Mouse (Mus musculus) urinary bladder, postnatal 25 days (tissue): ENCODE results near the gene Kdelr3.

Experiments
- DNase-seq: peaks from one replicate; pipeline ENCODE4 v3.0.0; 2022; ENCODE audit warnings: low spot score

Gene Kdelr3

DNA sequence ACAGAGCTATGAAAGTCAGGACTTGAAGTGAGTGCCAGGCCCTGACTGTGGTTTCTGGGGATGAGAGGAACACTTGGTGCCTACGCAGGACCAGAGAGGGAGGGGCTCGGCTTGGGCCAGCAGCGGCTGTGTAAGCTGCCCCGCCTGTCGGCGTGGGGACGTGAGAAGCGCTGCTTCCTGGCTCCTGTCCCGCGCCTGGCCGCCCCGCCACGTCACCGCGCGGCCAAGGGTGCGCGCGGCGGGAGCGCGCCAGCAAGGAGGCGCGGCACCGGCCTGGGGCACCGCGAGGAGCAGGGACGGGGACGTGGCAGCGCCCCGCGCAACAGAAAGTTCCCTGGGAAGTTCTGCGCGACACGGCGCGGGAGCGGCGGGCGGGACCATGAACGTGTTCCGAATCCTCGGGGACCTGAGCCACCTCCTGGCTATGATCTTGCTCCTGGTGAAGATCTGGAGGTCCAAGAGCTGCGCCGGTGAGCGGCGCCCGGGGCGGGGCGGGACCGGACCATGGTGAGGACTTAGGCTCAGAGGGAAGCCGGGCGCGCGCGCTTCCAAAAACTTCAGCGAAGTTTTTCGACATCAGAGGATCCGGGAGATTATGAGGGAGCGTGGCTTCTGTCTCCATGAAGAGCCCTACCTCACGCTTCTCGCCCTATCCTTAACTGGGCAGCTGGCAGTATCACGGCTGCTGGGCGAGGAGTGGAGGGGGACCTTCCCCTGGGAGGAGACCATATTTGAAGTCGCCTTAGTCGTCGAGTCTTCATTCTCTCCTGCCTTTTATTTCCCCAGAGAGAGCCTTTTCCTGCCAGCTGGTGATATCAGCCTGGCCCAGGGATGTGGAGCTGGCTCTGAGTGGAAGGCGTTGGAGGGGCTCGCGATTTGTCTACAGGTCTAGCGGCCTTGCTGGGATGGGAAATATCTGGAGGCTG is at the start of gene Kdelr3:
Kdelr3 (plus strand) TSS at position 241 of the 926 bp plus-strand sequence.
- DNase-seq = peak; percentile 84

DNA sequence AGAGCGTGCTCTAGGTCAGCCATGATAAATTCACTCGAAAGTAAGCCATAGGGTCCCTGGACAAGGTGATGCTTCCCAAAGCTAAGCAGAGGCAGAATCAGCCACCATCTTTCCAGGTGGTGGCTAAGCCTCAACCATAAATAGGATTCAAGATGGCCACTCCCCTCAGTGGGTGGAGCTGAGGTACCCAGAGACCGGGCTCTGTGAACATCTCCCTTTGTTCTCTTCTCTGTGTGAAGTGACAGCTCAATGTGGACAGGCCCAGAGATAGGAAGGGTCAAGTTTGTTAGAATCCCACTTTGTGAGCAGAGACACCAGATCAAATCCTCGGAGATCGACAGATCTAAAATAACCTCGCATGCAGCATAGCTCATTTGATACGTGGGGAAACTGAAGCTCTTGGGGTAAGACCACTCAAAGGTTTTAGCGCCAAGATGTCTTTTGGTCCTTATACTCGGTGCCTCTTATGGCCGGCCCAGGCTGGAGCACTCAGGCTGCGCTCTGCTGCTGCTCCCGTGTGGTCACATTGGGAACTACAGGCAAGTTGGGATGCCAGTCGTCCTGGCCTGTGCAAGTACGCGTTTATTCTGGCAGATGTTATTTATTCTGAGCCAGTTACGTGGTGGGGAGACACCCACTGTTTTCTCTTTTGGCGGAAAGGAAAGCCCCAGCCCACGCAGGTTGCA is 49.5 kb upstream of the Kdelr3 start:
- DNase-seq = peak; percentile 88

DNA sequence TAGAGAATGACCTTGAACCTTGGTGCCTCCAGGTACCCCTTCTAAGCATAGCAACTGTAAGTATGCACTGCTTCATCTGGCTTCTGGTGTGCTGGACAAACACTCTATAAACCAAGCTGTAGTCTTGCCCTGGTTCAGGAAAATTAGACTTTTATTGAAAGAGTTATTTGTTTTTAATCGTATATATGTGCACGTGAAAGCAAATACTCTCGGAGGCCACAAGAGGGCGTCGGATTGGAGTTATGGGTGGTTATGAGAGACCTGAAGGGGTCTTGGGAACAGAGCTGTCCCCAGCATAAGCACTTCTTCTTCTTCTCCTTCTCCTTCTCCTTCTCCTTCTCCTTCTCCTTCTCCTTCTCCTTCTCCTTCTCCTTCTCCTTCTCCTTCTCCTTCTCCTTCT is 46.6 kb upstream of the Kdelr3 start:
- DNase-seq = no peak

DNA sequence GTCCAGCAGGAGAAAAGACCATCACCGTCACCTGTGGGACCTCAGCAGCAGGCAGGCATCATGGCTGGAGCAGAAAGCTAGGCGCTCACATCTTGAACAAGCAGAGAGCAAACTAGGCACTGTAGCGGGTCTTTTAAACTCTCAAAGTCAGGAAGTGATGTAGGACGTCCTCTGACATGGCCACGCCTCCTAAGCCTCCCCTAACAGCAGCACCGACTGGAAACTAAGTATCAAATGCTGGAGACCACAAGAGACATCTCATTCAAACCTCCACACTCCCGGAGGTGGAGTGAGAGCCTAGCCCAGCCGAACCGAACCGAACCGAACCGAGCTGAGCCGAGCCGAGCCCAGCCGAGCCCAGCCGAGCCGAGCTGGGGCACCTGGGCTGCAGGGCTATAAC is 45.6 kb upstream of the Kdelr3 start:
- DNase-seq = no peak

DNA sequence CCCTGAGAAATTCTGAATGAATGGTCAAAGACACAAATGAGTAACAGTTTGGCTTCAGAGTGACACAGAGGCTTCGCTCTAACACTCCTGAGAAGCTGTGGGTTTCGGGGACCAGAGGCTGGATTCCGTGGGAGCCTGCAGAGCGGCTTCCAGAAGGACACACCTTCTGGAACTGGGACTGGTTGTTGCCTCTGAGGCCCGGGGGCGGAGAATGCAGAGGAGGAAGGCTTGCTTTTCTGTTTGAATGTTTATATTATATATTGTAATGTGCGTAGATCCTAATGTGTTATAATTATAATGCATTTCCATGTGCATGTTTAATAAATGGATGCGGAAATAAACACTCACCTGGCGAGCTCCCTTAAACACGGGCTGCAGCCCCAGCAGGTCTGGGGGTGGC is 45.1 kb upstream of the Kdelr3 start:
- DNase-seq = no peak

DNA sequence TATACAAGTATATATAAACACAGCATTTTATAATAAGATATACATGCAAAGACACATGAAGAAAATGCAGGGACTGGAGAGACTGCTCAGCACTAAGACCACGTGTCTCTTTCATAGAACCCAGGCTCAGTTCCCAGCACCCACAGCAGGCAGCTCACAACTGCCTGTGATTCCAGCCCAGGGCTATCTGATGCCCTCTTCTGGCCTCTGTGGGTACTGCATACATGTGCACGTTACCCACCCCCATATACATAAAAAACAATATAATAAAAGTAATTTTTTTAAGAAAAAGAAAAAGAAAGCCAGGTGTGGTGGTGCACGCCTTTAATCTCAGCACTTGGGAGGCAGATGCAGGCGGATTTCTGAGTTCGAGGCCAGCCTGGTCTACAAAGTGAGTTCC is 43.2 kb upstream of the Kdelr3 start:
- no peak for DNase-seq

DNA sequence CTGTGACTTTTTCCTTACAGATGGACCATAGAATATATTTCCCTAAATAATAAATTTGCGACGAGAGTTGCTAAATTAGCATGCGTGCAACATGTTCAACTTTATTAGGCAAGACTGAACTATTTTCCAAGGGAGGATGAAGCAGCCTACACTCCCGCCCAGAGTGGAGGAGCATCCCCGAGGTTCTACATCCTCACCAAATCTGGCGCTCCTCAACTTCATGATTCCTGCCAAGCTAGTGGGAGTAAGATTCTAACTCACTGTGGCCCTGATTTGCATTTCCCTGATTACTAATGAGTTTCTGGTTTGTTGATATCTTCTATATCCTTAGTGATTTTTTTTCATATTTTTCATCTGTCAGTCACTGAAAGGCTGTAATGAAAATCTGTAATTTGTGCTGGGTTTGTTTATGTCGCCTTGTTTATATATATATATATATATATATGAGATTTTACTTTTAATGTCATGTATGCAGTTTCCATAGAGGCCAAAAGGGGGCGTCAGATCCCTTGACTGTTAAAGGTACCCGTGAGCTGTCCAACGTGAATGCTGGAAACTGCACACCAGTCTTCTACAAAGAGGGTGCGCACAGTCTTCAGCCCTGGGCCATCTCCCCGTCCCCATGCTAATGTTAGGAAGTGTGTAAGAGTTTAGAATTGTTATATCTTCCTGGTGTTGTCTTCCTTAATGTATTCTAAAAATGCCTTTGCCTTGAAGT is 42.4 kb upstream of the Kdelr3 start:
- no peak for DNase-seq

DNA sequence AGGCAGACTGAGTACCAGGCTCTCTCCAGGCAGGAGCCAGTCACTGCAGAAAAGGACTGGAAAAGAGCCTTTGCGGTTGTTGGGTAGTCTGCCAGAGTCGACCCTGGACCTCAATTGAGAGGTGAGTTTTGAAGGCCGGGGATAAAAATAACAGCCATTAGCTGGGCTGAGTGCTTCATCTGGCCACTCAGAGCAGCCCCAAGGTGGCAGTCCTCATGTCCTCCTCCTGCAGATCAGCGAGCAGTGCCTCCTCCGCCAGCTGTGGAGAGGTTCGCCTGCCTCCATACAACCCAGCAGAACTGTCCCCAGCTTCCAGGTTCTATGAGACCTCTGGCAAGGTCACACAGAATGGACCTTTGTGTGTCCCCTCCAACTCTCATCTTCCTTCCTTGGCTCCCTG is 39.0 kb upstream of the Kdelr3 start:
- DNase-seq = no peak

DNA sequence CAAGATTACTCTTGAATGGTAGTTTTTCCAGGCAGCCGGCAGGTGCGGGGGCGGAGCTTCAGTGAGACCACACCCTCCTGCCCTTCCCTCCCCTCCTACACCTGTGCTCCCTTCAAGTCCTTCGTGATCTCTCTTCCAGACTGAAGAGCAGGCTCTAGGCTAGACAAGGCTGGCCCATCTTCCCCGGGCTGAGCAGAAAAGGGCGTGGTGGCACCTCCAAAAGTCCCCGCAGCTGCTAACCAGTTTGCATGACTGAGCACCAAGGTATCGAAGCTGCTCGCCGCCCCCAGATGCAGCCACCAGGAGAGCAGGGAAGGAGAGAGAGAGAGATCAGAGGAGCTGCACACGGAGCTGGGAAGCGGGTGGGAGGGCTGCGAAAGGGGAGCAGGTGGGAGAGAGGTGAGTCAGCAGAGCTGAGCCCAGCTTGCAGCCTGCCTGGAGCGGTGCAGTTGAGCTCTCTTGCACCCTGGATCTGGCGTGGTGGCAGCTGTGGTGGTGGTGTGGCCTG is 35.0 kb upstream of the Kdelr3 start:
- no peak for DNase-seq

DNA sequence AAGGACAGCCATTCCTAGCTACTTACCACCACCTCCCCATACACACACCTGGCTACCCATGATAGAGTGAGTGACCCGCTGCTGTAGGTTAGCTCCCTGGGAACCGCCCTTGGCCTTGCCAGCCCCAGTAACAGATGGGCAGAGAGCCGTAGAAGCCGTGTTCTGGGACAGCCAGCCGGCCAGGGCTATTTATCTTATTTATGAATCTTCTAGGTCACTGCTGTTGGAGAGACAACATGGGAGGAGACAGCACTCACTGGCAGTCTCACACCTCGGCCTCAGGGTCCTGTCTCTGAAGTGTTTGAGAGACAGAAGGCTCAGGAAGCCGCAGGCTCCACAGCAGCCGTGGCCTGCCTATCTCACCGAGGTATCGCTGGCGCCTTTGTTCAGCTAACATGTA is 26.7 kb upstream of the Kdelr3 start:
- no peak for DNase-seq

DNA sequence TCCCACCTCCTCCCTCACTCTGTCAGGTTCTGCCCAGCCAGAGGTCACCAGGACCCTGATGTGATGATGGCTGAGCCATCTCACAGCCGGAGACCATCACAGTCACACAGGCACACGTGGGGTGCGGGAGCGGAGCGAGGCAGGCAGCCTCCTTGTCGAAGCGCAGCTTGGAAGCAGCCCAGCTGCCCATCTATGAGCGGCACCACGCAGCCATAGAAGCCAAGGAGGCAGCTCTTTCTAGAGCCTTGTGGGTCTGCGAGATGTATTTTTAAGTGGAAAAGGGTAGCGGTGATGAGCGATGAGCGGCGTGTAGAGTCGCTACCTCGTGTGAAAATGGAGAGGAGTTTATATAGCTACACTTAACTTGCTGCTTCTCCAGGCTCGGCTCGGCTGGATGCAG is 22.7 kb upstream of the Kdelr3 start:
- no peak for DNase-seq

DNA sequence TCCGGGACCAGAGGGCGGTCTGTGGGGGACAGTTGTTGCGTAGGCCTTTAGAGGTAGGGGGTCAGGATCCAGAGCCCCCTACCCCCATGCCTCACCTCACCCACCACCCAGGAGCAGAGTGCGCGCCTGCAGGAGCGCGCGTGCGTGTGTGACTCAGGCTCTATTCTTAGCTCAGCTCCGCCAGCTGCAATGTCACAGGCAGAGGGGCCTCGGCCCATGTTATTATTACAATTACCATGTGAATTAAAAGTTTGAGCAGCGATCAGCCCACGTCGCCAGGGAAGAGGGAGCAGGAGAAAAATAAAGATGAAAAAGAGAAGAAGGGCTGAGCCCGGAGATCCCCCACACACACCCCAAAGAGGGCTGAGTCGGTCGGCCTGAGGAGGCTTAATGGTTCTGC is 16.1 kb upstream of the Kdelr3 start:
- no peak for DNase-seq

DNA sequence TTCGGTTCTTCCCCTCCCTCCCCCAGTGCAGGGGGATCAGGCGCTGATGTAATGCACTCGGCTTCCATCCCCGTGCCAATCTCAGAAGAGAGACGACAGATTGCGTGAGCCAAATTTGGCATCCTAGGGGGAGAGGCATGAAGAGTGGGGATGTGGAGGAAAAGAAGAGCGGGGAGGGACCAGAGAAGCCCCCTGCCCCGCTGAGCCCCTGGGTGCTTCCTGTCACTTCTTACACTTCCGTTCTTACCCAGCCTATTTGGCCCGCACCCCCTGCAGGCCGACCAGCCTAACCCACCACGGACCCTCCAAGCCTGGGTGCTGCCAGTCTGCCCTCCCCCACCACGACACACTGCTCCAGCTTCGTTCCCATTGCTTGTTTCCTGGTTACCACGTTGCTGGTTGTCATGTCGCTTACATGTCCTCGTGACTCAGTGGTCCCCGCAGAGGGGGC is 13.3 kb upstream of the Kdelr3 start:
- no peak for DNase-seq

DNA sequence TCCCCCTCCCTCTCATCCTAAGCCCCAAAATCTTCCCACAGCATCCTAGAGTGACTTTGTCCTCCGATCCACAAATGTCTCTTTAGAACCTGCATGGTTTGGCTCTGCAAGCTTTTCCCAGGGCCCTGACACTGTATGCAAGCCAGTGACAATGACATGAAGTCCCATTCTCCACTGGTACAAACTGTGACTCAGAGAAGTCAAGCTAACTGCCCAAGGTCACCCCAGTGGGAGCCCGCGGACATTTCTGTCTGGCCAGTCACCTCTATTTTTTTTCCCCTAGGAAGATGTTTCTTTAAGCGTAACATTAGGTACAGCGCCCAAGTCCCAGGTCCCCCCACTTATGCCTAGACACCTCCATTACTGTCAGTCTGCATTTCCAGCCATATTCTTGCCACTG is 12.8 kb upstream of the Kdelr3 start:
- DNase-seq = no peak

DNA sequence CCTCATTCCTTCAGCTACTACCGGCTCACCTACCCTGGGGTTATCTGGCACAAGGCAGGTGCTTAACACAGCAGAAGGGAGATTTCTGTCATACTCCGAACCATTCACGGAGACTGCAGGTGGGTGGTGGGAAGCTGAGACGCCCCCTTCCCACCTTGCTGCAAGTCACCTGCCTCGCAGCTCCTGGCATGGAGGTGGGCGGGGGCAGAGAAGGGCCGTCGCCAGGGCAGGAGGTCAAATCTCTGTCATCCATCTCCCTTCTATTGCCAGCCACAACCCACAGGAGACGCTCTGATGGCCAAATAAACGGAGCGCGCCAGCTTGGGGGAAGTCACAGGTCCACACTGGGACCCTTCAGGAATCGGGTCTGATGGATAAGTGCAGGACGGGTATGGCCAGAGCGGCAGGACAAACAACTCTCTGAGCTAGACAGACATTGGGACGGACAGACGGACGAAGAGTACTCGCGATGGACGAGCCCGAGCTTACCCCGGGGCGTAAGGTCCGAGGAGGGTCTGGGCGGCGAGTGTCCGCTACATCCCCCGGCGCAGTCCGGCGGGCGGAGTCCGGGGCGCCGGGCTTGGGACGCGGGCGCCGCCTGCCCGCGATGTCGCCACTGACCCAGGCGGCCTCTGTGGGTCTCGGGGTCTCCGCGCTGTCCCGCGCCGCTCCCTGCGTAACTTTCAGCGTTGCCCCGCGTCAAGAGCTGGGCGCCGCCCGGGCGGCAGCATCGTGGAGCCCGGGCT is 11.3 kb upstream of the Kdelr3 start, which contains the start of gene Kcnj4:
Kcnj4 (minus strand) TSS at position 535 of the 746 bp plus-strand sequence.
- DNase-seq = no peak

DNA sequence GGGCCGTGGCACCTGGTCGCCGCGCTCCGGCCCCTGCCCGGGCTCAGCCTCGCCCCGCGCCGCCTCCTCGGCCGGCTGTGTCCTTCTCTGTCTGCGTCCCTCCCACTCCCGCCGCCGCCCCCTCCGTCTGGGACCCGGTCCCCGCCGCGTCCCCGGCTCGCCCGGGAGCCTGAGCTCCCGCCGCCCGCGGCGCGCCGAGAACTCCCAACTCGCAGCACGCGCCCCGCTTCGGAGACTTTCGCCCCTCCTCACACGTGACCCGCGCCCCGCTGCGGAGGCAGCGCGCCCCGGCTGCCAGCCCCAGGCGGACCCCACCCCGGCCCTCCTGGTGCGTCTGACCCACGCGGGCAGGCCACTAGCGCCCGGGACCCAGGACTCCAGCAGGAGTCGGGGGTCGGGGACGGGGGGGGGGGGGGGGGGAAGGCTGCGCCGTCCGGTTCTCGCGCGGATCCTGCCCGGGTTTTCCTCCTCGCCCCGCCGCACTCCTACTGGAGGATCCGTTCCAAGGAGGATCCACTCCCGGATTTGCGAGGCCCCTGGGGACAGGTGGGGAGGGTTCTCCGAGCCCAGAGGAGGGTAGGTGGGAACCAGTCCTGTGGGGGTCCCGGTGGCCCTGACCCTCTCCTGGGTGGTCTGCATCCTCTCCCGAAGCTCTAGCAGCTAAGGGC is 10.5 kb upstream of the Kdelr3 start:
- DNase-seq = peak; percentile 68

DNA sequence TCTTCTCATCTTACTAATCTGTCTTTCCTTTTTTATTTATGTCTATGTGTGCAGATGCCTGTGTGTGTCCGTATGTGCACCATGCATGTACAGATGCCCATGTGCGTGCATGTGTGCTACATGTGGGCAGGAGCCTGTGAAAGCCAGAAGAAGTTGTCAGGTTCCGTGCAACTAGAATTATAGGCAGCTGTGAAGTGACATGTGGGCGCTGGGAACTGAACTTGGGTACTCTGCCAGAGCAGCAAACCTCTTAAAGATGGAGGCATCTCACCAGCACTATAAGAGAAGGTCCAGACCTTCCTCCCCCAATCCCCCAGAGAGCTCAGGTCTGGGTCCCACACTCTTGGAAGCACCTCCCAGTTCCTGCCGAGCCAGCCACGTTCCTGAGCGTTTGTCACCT is 9.8 kb upstream of the Kdelr3 start:
- no peak for DNase-seq

DNA sequence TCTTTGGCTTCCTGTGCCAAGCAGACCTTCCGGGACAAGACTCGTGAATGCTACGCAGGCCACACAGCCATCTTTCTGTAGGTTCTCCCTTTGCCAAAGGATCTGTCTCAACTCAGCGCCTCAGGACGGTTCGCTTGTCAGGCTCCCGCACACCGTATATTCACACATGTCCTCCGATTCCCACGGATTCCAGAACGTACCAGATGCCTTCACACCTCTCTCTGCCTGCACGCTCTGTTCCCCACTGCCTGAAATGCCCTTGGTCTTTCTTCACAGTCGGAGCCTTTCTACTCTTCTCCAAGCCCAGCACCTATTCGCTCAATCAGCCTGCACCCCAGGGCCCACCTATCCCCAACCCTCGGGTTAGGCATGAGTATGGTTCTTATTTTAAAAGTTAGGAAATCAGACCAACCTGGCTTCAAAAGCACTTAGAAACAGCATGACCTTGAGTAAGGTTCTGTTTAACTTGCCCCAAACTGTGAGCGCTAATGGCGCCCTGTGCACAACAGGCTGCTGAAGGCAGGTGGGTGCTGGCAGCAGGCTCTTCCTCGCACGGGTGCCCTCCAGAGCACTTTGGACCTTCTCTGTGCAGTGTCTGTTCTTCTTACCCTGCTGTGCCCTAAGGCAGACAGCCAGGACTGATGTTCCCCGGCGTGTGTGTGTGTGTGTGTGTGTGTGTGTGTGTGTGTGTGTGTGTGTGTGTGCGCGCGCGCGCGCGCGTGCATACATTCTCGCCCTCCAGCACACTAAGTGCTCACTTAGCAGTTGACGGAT is 9.0 kb upstream of the Kdelr3 start:
- no peak for DNase-seq

DNA sequence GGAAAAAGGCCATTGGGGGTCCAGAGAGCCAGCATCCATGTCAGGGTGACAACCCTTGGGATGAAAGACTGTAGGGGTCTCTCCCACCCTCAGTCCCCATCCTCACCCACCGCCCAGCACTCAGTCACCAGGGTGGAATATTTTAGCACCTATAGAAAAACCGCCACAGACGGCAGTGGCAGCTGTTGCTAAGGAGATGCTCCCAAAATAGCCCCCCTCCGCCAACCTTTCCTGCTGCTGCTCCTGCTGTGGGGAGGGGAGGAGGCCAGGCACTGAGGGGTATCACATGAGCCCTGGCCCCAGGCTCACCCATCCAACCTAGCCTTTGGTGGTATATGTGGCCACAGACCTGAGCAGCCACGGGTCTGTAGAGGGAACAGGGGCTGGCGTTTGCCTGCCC is 6.2 kb upstream of the Kdelr3 start:
- DNase-seq = no peak

DNA sequence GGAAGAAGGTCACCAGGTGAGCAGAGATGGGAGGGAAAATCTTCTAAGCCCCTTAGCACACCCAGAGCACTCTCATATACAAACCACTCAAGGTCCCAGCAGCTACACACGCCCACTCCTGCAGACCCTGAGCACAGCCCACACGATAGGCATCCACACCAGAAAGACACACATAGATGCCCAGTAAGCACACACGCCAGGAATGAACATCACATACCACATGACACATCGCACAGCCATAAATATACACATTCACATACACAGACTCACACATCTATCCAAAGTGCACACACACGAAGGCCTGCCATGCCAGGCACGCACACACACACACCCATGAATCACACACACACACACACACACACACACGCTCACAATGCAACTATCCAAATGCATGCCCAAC is 5.8 kb upstream of the Kdelr3 start:
- no peak for DNase-seq
